Mouse (Mus musculus) cortical plate, adult 2 months (tissue): ENCODE results near the gene Zfp740.

Experiments used
- CTCF ChIP-seq: fragments of 200-500 bp; IDR thresholded peaks from 2 replicates; pipeline ENCODE4 v1.5.1; 2011; ENCODE audit warnings: mild to moderate bottlenecking, control low read depth, low read length; ENCODE audit not compliant: insufficient read depth; ENCODE audit errors: extremely low read depth
- POLR2A ChIP-seq: fragments of 200-500 bp; IDR thresholded peaks from 2 replicates; pipeline ENCODE4 v1.6.1; 2011; ENCODE audit warnings: mild to moderate bottlenecking, low read length, control low read depth; ENCODE audit not compliant: insufficient read depth; ENCODE audit errors: extremely low read depth

DNA sequence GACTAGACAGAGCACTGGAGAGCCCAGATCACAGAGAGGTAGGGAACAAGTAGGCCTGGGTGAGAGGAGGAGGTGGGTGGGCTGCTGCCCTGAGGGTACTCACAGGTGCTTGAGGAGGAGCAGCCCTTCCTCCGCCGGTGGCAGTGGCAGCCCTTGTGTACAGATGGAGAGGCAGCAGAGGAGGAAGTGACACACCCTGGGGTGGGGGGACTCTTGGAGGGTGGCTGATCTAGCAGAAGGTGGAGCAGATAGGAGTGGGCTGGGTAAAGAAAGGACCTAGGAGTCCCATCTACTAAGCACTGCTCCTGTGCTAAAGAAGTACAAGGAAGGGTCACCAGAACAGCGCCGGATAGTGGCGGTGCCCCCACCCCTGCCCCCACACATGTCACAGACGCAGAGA is 28.7 kb downstream of the Zfp740 start, which contains the start of gene Itgb7:
- TF ChIP-seq CTCF: no peak
- no peak for TF ChIP-seq POLR2A
